8 mouse cellular contexts compared by ENCODE assay signal in genomic region chr7:113513286-113513962, GRCm38 (mm10). TPM values are rescaled to one million over a fixed set of nuclear protein-coding genes. Genes with fewer than 3 reads are reported as not detected.
DNase-seq lines count a peak whose midpoint lies in the region; ATAC-seq lines count a peak whose summit lies in the region.

Far1 (plus strand) TSS chr7:113513834.

- under 1% methylated on average over 63 of the region's 71 CpGs for WGBS in hindbrain, embryonic 16.5 days
- 1% methylated on average over 71 of the region's 71 CpGs for WGBS in macrophage (ENCODE audit: missing documents)

- peaks cover 43% of the 10 kb centered on the region for H3K79me2 ChIP-seq in macrophage (ENCODE audit: inconsistent target)

- H3K4me3 ChIP-seq in hindbrain, embryonic 16.5 days (ENCODE audit: low read length) = peak within 1 kb of the TSS; percentile 73
- H3K4me3 ChIP-seq in macrophage (ENCODE audit: inconsistent target) = peak within 1 kb of the TSS; percentile 87

- peak within 1 kb of the TSS; percentile 97 for H3K9ac ChIP-seq in hindbrain, embryonic 16.5 days (ENCODE audit: low read depth, low read length)

- DNase-seq in T-cell, adult 2 months (ENCODE audit: low spot score) = peak; percentile 96
- DNase-seq in cerebellum, postnatal 36 days = peak; percentile 98 to 99
- peak; percentile 98 for DNase-seq in gastrocnemius, adult 18-20 months (ENCODE audit: low spot score)
- DNase-seq in left cerebral cortex, adult 18-20 months (ENCODE audit: low spot score in 2 of 2) = peak; percentile 98 to 100
- DNase-seq in right cerebral cortex, adult 18-20 months = peak; percentile 99
- DNase-seq in urinary bladder, postnatal 10 days (ENCODE audit: low spot score) = peak; percentile 91

- peak; percentile 99 for ATAC-seq in hindbrain, embryonic 16.5 days

- H3K27ac ChIP-seq in hindbrain, embryonic 16.5 days (ENCODE audit: low read depth, low read length) = peak within 1 kb of the TSS; percentile 88
- H3K27ac ChIP-seq in macrophage = peak within 1 kb of the TSS; percentile 62

- no peaks in the 10 kb centered on the region for H3K36me3 ChIP-seq in hindbrain, embryonic 16.5 days (ENCODE audit: control insufficient read depth, insufficient read depth, low read length)
- H3K36me3 ChIP-seq in macrophage (ENCODE audit: inconsistent target) = no peaks in the 10 kb centered on the region

- H3K4me2 ChIP-seq in hindbrain, embryonic 16.5 days (ENCODE audit: low read length) = peak within 1 kb of the TSS; percentile 84

- H3K27me3 ChIP-seq in hindbrain, embryonic 16.5 days (replicated peaks; ENCODE audit: control insufficient read depth, insufficient read depth, low read length) = no peaks in the 10 kb centered on the region

- peaks cover 17% of the 10 kb centered on the region for H3K4me1 ChIP-seq in hindbrain, embryonic 16.5 days (ENCODE audit: control insufficient read depth, insufficient read depth, low read depth, low read length)

- H3K9me3 ChIP-seq in hindbrain, embryonic 16.5 days (ENCODE audit: control insufficient read depth, low read length) = no peaks in the 10 kb centered on the region

RNA-seq across cellular contexts. Expression of gene Far1, which starts in this region (rescaled TPM):
- total RNA-seq in gastrocnemius, adult 18-20 months (2021) = 10 to 100 TPM in 1 of 2 experiments, 1 to 10 TPM in 1; 9.1 to 10.7 TPM
- polyA plus RNA-seq in hindbrain, embryonic 16.5 days (2015; fragmentation: Nextera tagmentation; extraction: Ambion mirVana) = 59.5 and 63.3 TPM in 2 replicates
- total RNA-seq in left cerebral cortex, adult 18-20 months (2021) = 100 to 1,000 TPM; 105 to 111 TPM
- total RNA-seq in macrophage (2018; cell fraction: chromatin; rRNA removed) = 100 to 1,000 TPM; 112 to 344 (median 212) TPM
- total RNA-seq in macrophage (2018; cell fraction: cytosol; rRNA removed) = 10 to 100 TPM; 21.3 to 53.5 (median 37.9) TPM
- 100 to 1,000 TPM in 18 of 26 experiments, 10 to 100 TPM in 8; 61.4 to 282 (median 124) TPM for total RNA-seq in macrophage (2018; cell fraction: nucleus; rRNA removed)
- polyA plus RNA-seq in macrophage (2018) = 32.2 to 49.7 TPM (median 37.7 TPM) in 3 replicates

Comparison
In these comparisons a context has a peak if more than half of its experiments do, and no peak if none do; other contexts are left out.
1. Peak in every context shown above with its lines: DNase-seq, ATAC-seq, H3K4me3 ChIP-seq and H3K27ac ChIP-seq.
2. RNA of gene Far1 (total RNA-seq): 105 to 111 TPM in left cerebral cortex, adult 18-20 months; 9.1 to 10.7 TPM in gastrocnemius, adult 18-20 months; every median in the first group is over 4 times any median in the second.